Mouse (Mus musculus) lung, postnatal 0 days (tissue): ENCODE measurements around the gene Gm20388. TPM values are rescaled to one million over a fixed set of nuclear protein-coding genes. Genes with fewer than 3 reads are reported as not detected.
A peak's percentile ranks its signal among the peaks of the same experiment; 100 is the strongest.

ENCODE experiments used
- ATAC-seq: fragments of 200-750 bp; cut with Nextera tagmentation; 2 replicates; pipeline ENCODE4 v1.8.0; 2017; ENCODE audit warnings: moderate library complexity
- DNase-seq: peaks from one replicate; pipeline ENCODE4 v3.0.0-alpha.2; 2016; ENCODE audit warnings: low spot score
- H3K27ac ChIP-seq: fragments of 300-500 bp; sonication (generic); 2 replicates; pipeline ENCODE4 v1.5.1; 2014; ENCODE audit warnings: antibody characterized with exemption, mild to moderate bottlenecking, low read length, mixed read lengths
- H3K27me3 ChIP-seq: fragments of 300-500 bp; sonication (generic); replicated peaks from 2 replicates; pipeline ENCODE4 v1.6.1; 2014; ENCODE audit warnings: low read length, mixed read lengths; ENCODE audit not compliant: insufficient read depth
- H3K36me3 ChIP-seq: fragments of 300-500 bp; sonication (generic); 2 replicates; pipeline ENCODE4 v1.6.1; 2014; ENCODE audit warnings: low read length, mixed read lengths; ENCODE audit not compliant: insufficient read depth
- H3K4me1 ChIP-seq: fragments of 300-500 bp; sonication (generic); 2 replicates; pipeline ENCODE4 v1.6.1; 2014; ENCODE audit warnings: antibody characterized with exemption, low read depth, low read length, mixed read lengths; ENCODE audit not compliant: insufficient read depth
- H3K4me2 ChIP-seq: fragments of 300-500 bp; sonication (generic); replicated peaks from 2 replicates; pipeline ENCODE4 v1.6.1; 2014; ENCODE audit warnings: low read depth, mild to moderate bottlenecking, low read length, moderate library complexity, mixed read lengths
- H3K4me3 ChIP-seq: fragments of 300-500 bp; sonication (generic); 2 replicates; pipeline ENCODE4 v1.5.1; 2014; ENCODE audit warnings: low read depth, low read length
- H3K9ac ChIP-seq: fragments of 300-500 bp; sonication (generic); replicated peaks from 2 replicates; pipeline ENCODE4 v1.6.1; 2014; ENCODE audit warnings: low read depth, mild to moderate bottlenecking
- H3K9me3 ChIP-seq: fragments of 300-500 bp; sonication (generic); 2 replicates; pipeline ENCODE4 v1.6.1; 2016; ENCODE audit warnings: low read length, mixed read lengths
- CTCF ChIP-seq: IDR thresholded peaks from 2 replicates; pipeline ENCODE4 v1.5.1; 2016; ENCODE audit warnings: antibody characterized with exemption, mild to moderate bottlenecking
- EP300 ChIP-seq: IDR thresholded peaks from 2 replicates; pipeline ENCODE4 v1.6.1; 2016; ENCODE audit warnings: antibody characterized with exemption, mild to moderate bottlenecking, control low read depth
- WGBS: fragments of 180-500 bp; shearing (Covaris S2); extraction: QIAGEN DNeasy Blood & Tissue Kit; methylation state at CpG from one replicate; pipeline ENCODE4 v1.1.7; 2014; 5-methylcytosine and 5-hydroxymethylcytosine counted together
- polyA plus RNA-seq: library from polyadenylated mRNA; unstranded; fragments of >200 nt; fragmentation: Nextera tagmentation; extraction: Ambion mirVana; gene quantifications from 2 replicates; pipeline ENCODE4 v1.2.1, GENCODE M21; 2015

Gene Gm20388
- polyA plus RNA-seq, 1 experiment from 2014 or later = not detected

GRCm38 (mm10) chr8:121213236-121213635, 1302.6 kb downstream of the Gm20388 start:
- H3K4me2 ChIP-seq = no peak overlapping the region
- no peak overlapping the region for H3K4me3 ChIP-seq
- H3K27me3 ChIP-seq = no peaks in the 10 kb centered on the region
- ATAC-seq = no peak
- H3K9ac ChIP-seq = no peak overlapping the region
- TF ChIP-seq CTCF (peak; percentile 64), EP300 (no peak)
- no peak for DNase-seq
- H3K9me3 ChIP-seq = no peaks in the 10 kb centered on the region
- 46% methylated on average over 15 of the region's 15 CpGs for WGBS
- H3K4me1 ChIP-seq = no peaks in the 10 kb centered on the region
- H3K36me3 ChIP-seq = no peaks in the 10 kb centered on the region
- H3K27ac ChIP-seq = no peak overlapping the region

- Histone ChIP-seq H3K9ac (no peak overlapping the region), H3K4me1 (no peaks in the 10 kb centered on the region), H3K9me3 (no peaks in the 10 kb centered on the region), H3K4me3 (no peak overlapping the region), H3K4me2 (no peak overlapping the region), H3K27me3 (no peaks in the 10 kb centered on the region), H3K36me3 (no peaks in the 10 kb centered on the region), H3K27ac (no peak overlapping the region)
- DNase-seq = no peak
- WGBS = 40% methylated on average over 10 of the region's 10 CpGs
- ATAC-seq = no peak
- TF ChIP-seq CTCF (no peak), EP300 (no peak)
Measured at GRCm38 (mm10) chr8:121213651-121214050, 1303.0 kb downstream of the Gm20388 start.

- Histone ChIP-seq H3K9ac (no peak overlapping the region), H3K4me3 (no peak overlapping the region), H3K27me3 (no peaks in the 10 kb centered on the region), H3K9me3 (no peaks in the 10 kb centered on the region), H3K4me2 (no peak overlapping the region), H3K27ac (no peak overlapping the region), H3K36me3 (no peaks in the 10 kb centered on the region), H3K4me1 (no peaks in the 10 kb centered on the region)
- WGBS = 81% methylated on average over 10 of the region's 10 CpGs
- ATAC-seq (no peak), DNase-seq (no peak)
- TF ChIP-seq EP300 (no peak), CTCF (peak; percentile 48)
Measured at GRCm38 (mm10) chr8:121214975-121215374, 1304.3 kb downstream of the Gm20388 start.

GRCm38 (mm10) chr8:121216441-121216949, 1305.9 kb downstream of the Gm20388 start:
- Histone ChIP-seq H3K4me2 (no peak overlapping the region), H3K4me3 (no peak overlapping the region), H3K27me3 (no peaks in the 10 kb centered on the region), H3K4me1 (no peaks in the 10 kb centered on the region), H3K27ac (no peak overlapping the region), H3K9me3 (no peaks in the 10 kb centered on the region), H3K36me3 (no peaks in the 10 kb centered on the region), H3K9ac (no peak overlapping the region)
- DNase-seq (no peak), ATAC-seq (no peak)
- 83% methylated on average over 10 of the region's 10 CpGs for WGBS
- TF ChIP-seq EP300 = no peak
- TF ChIP-seq CTCF = no peak

- no peak overlapping the region for H3K4me3 ChIP-seq
- no peak for TF ChIP-seq EP300
- TF ChIP-seq CTCF = peak; percentile 55
- H3K4me1 ChIP-seq = no peaks in the 10 kb centered on the region
- no peak overlapping the region for H3K27ac ChIP-seq
- H3K36me3 ChIP-seq = no peaks in the 10 kb centered on the region
- WGBS = 86% methylated on average over 3 of the region's 3 CpGs
- no peak overlapping the region for H3K9ac ChIP-seq
- no peak for ATAC-seq
- H3K27me3 ChIP-seq = no peaks in the 10 kb centered on the region
- H3K4me2 ChIP-seq = no peak overlapping the region
- H3K9me3 ChIP-seq = no peaks in the 10 kb centered on the region
- DNase-seq = no peak
Measured at GRCm38 (mm10) chr8:121218486-121218885, 1307.8 kb downstream of the Gm20388 start.

- H3K27ac ChIP-seq = no peak overlapping the region
- H3K27me3 ChIP-seq = no peaks in the 10 kb centered on the region
- WGBS = 20% methylated on average over 33 of the region's 33 CpGs
- no peaks in the 10 kb centered on the region for H3K4me1 ChIP-seq
- TF ChIP-seq CTCF = no peak
- TF ChIP-seq EP300 = no peak
- H3K4me3 ChIP-seq = no peak overlapping the region
- H3K9ac ChIP-seq = no peak overlapping the region
- DNase-seq (no peak), ATAC-seq (no peak)
- H3K4me2 ChIP-seq = no peak overlapping the region
- H3K9me3 ChIP-seq = no peaks in the 10 kb centered on the region
- no peaks in the 10 kb centered on the region for H3K36me3 ChIP-seq
Measured at GRCm38 (mm10) chr8:121220103-121220899, 1309.7 kb downstream of the Gm20388 start.
